Mouse (Mus musculus) embryonic facial prominence, embryonic 15.5 days (tissue): ENCODE measurements around the gene Hpcal1. TPM values are rescaled to one million over a fixed set of nuclear protein-coding genes. Genes with fewer than 3 reads are reported as not detected.

Experiments
- ATAC-seq: fragments of 200-750 bp; cut with Nextera tagmentation; 2 replicates; pipeline ENCODE4 v1.8.0; 2017; ENCODE audit warnings: low read depth, moderate TSS enrichment; ENCODE audit not compliant: insufficient number of reproducible peaks, low FRiP score, low TSS enrichment
- H3K27ac ChIP-seq: fragments of 300-500 bp; sonication (generic); replicated peaks from 2 replicates; pipeline ENCODE4 v1.5.1; 2015; ENCODE audit warnings: mild to moderate bottlenecking, inconsistent platforms
- H3K27me3 ChIP-seq: fragments of 300-500 bp; sonication (generic); 2 replicates; pipeline ENCODE4 v1.6.1; 2015; ENCODE audit warnings: inconsistent platforms
- H3K36me3 ChIP-seq: fragments of 300-500 bp; sonication (generic); 2 replicates; pipeline ENCODE4 v1.6.1; 2015; ENCODE audit warnings: mild to moderate bottlenecking, inconsistent platforms
- H3K4me1 ChIP-seq: fragments of 300-500 bp; sonication (generic); 2 replicates; pipeline ENCODE4 v1.6.1; 2015; ENCODE audit warnings: inconsistent platforms
- H3K4me2 ChIP-seq: fragments of 300-500 bp; sonication (generic); replicated peaks from 2 replicates; pipeline ENCODE4 v1.6.1; 2015; ENCODE audit warnings: mild to moderate bottlenecking, inconsistent platforms
- H3K4me3 ChIP-seq: fragments of 300-500 bp; sonication (generic); replicated peaks from 2 replicates; pipeline ENCODE4 v1.5.1; 2015; ENCODE audit warnings: mild to moderate bottlenecking, inconsistent platforms
- H3K9ac ChIP-seq: fragments of 300-500 bp; sonication (generic); 2 replicates; pipeline ENCODE4 v1.6.1; 2015; ENCODE audit warnings: inconsistent platforms
- H3K9me3 ChIP-seq: fragments of 300-500 bp; sonication (generic); replicated peaks from 2 replicates; pipeline ENCODE4 v1.6.1; 2016; ENCODE audit warnings: inconsistent platforms
- WGBS: fragments of 180-500 bp; shearing (Covaris S2); methylation state at CpG from one replicate; pipeline ENCODE4 v1.1.7; 2015; 5-methylcytosine and 5-hydroxymethylcytosine counted together
- polyA plus RNA-seq: library from polyadenylated mRNA; unstranded; fragments of >200 nt; fragmentation: Nextera tagmentation; extraction: Ambion mirVana; gene quantifications from 2 replicates; pipeline ENCODE4 v1.2.1, GENCODE M21; 2015

Gene Hpcal1
- polyA plus RNA-seq: 57.2 and 60.5 TPM in 2 replicates

GRCm38 (mm10) chr12:17690564-17691281, at the start of gene Hpcal1:
Gene Hpcal1, plus strand, starts transcription at chr12:17690856.
- Histone ChIP-seq H3K4me2 (peak within 1 kb of the TSS; percentile 95), H3K36me3 (no peaks in the 10 kb centered on the region), H3K4me1 (peaks cover 46% of the 10 kb centered on the region), H3K9ac (peak within 1 kb of the TSS; percentile 63), H3K27ac (peak within 1 kb of the TSS; percentile 66), H3K27me3 (no peaks in the 10 kb centered on the region), H3K4me3 (peak within 1 kb of the TSS; percentile 77), H3K9me3 (no peaks in the 10 kb centered on the region)
- under 1% methylated on average over 63 of the region's 72 CpGs for WGBS
- ATAC-seq: peak; percentile 89

GRCm38 (mm10) chr12:17641269-17641668, 49.4 kb upstream of the Hpcal1 start:
- no peak overlapping the region for H3K4me2 ChIP-seq
- no peak overlapping the region for H3K27ac ChIP-seq
- no peak overlapping the region for H3K9ac ChIP-seq
- H3K4me1 ChIP-seq: no peaks in the 10 kb centered on the region
- H3K4me3 ChIP-seq: no peak overlapping the region
- H3K36me3 ChIP-seq: no peaks in the 10 kb centered on the region
- no peaks in the 10 kb centered on the region for H3K27me3 ChIP-seq
- WGBS: 81% methylated on average over 4 of the region's 4 CpGs
- no peak for ATAC-seq
- no peaks in the 10 kb centered on the region for H3K9me3 ChIP-seq

GRCm38 (mm10) chr12:17644385-17645222, 46.1 kb upstream of the Hpcal1 start:
- H3K4me3 ChIP-seq: no peak overlapping the region
- H3K27me3 ChIP-seq: no peaks in the 10 kb centered on the region
- no peaks in the 10 kb centered on the region for H3K9me3 ChIP-seq
- H3K36me3 ChIP-seq: no peaks in the 10 kb centered on the region
- no peak overlapping the region for H3K27ac ChIP-seq
- H3K4me2 ChIP-seq: no peak overlapping the region
- 69% methylated on average over 12 of the region's 12 CpGs for WGBS
- no peak overlapping the region for H3K9ac ChIP-seq
- no peak for ATAC-seq
- no peaks in the 10 kb centered on the region for H3K4me1 ChIP-seq

- H3K27ac ChIP-seq: no peak overlapping the region
- 67% methylated on average over 6 of the region's 6 CpGs for WGBS
- no peak overlapping the region for H3K4me3 ChIP-seq
- no peaks in the 10 kb centered on the region for H3K27me3 ChIP-seq
- no peaks in the 10 kb centered on the region for H3K4me1 ChIP-seq
- no peaks in the 10 kb centered on the region for H3K36me3 ChIP-seq
- no peak for ATAC-seq
- H3K4me2 ChIP-seq: no peak overlapping the region
- H3K9ac ChIP-seq: no peak overlapping the region
- no peaks in the 10 kb centered on the region for H3K9me3 ChIP-seq
Observed at GRCm38 (mm10) chr12:17646457-17646856, 44.2 kb upstream of the Hpcal1 start.

GRCm38 (mm10) chr12:17651223-17652095, 39.2 kb upstream of the Hpcal1 start:
- Histone ChIP-seq H3K27ac (no peak overlapping the region), H3K27me3 (no peaks in the 10 kb centered on the region), H3K4me3 (no peak overlapping the region), H3K9me3 (no peaks in the 10 kb centered on the region), H3K9ac (no peak overlapping the region), H3K36me3 (no peaks in the 10 kb centered on the region), H3K4me1 (no peaks in the 10 kb centered on the region), H3K4me2 (no peak overlapping the region)
- 72% methylated on average over 7 of the region's 7 CpGs for WGBS
- ATAC-seq: no peak; the same call in 1 of the 2 replicates

GRCm38 (mm10) chr12:17652216-17653050, 38.2 kb upstream of the Hpcal1 start:
- no peaks in the 10 kb centered on the region for H3K4me1 ChIP-seq
- H3K4me2 ChIP-seq: no peak overlapping the region
- no peak for ATAC-seq
- 53% methylated on average over 8 of the region's 8 CpGs for WGBS
- H3K4me3 ChIP-seq: no peak overlapping the region
- H3K36me3 ChIP-seq: no peaks in the 10 kb centered on the region
- no peaks in the 10 kb centered on the region for H3K27me3 ChIP-seq
- no peaks in the 10 kb centered on the region for H3K9me3 ChIP-seq
- no peak overlapping the region for H3K9ac ChIP-seq
- H3K27ac ChIP-seq: no peak overlapping the region

- Histone ChIP-seq H3K4me3 (no peak overlapping the region), H3K9me3 (no peaks in the 10 kb centered on the region), H3K4me1 (no peaks in the 10 kb centered on the region), H3K4me2 (no peak overlapping the region), H3K27me3 (no peaks in the 10 kb centered on the region), H3K9ac (no peak overlapping the region), H3K36me3 (no peaks in the 10 kb centered on the region), H3K27ac (no peak overlapping the region)
- WGBS: 86% methylated on average over 3 of the region's 3 CpGs
- ATAC-seq: no peak
Observed at GRCm38 (mm10) chr12:17653051-17653783, 37.4 kb upstream of the Hpcal1 start.

- no peak for ATAC-seq
- no peak overlapping the region for H3K9ac ChIP-seq
- 88% methylated on average over 7 of the region's 7 CpGs for WGBS
- peaks cover 6% of the 10 kb centered on the region; the same call in 1 of the 2 replicates for H3K4me1 ChIP-seq
- no peak overlapping the region for H3K4me3 ChIP-seq
- no peak overlapping the region for H3K27ac ChIP-seq
- no peak overlapping the region for H3K4me2 ChIP-seq
- no peaks in the 10 kb centered on the region for H3K9me3 ChIP-seq
- H3K36me3 ChIP-seq: no peaks in the 10 kb centered on the region
- no peaks in the 10 kb centered on the region for H3K27me3 ChIP-seq
Observed at GRCm38 (mm10) chr12:17657561-17658195, 33.0 kb upstream of the Hpcal1 start.

- H3K9ac ChIP-seq: no peak overlapping the region
- no peak overlapping the region for H3K4me2 ChIP-seq
- H3K4me1 ChIP-seq: peaks cover 6% of the 10 kb centered on the region; the same call in 1 of the 2 replicates
- no peak for ATAC-seq
- H3K27ac ChIP-seq: no peak overlapping the region
- no peaks in the 10 kb centered on the region for H3K36me3 ChIP-seq
- WGBS: 51% methylated on average over 5 of the region's 5 CpGs
- no peak overlapping the region for H3K4me3 ChIP-seq
- H3K27me3 ChIP-seq: no peaks in the 10 kb centered on the region
- no peaks in the 10 kb centered on the region for H3K9me3 ChIP-seq
Observed at GRCm38 (mm10) chr12:17658521-17658920, 32.1 kb upstream of the Hpcal1 start.
